Mouse (Mus musculus): ENCODE data around the gene Sbk3. TPM values are rescaled to one million over a fixed set of nuclear protein-coding genes. Genes with fewer than 3 reads are reported as not detected.
A peak's percentile ranks its signal among the peaks of the same experiment; 100 is the strongest.

Sbk3 gene
- total RNA-seq, 2 experiments from 2014 or later, result not detected

- ATAC-seq (replicated peaks; ENCODE audit: poor library complexity, severe bottlenecking), result no peak
Measured at GRCm38 (mm10) chr7:4917494-4917893, 53.5 kb downstream of the Sbk3 start.

DNA sequence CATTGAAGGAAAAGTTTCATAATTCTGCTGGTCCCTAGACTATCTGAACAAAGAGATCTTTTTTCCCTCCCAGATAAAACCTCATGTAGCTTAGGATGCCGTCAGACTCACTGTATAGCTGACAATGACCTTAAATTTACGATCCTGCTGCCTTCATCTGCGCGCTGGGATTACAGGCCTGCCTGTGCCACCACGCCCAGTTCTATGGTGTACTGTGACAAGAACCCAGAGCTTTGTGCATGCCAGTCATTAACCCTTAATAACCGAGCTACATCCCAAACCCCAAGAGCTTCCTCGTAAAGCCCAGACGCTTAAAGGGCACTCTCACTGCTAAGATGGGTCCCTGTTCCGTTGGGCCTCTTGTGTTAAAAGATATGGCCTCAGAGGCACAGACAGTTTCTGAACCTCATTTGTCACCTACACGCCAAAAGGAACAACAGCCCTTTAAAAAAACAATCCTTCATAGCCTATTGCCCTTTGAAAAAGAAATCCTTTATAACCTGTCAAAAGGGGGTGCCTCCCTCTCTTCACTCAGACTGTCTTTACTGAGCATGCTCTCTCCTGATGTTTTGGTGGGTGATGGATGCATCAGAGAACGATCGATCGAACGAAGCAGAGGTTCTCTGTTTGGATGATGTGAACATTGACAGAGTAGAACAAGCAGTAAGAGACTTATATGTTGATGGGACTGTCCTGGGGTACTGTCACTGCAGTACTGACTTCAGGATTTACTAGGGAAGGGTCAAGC is 55.1 kb downstream of the Sbk3 start:
- ATAC-seq (replicated peaks; ENCODE audit: poor library complexity, severe bottlenecking), result peak; percentile 26; the same call in 1 of the 2 replicates

Other genes with a start within 250 kb of the Sbk3 start
Only the 30 nearest of the 33 such genes appear.
- gene Cox6b2, start 218.1 kb downstream of the Sbk3 start, total RNA-seq (2014; fragmentation: Nextera tagmentation), result 50.3 and 69.2 TPM in 2 replicates
- 28.9 and 30.7 TPM in 2 replicates for gene Cox6b2, start 218.1 kb downstream of the Sbk3 start, total RNA-seq (2017)
- gene Fam71e2, start 199.9 kb downstream of the Sbk3 start, total RNA-seq (2014; fragmentation: Nextera tagmentation), result not detected in 2 replicates
- not detected in 2 replicates for gene Fam71e2, start 199.9 kb downstream of the Sbk3 start, total RNA-seq (2017)
- gene Il11, start 188.3 kb downstream of the Sbk3 start, total RNA-seq (2014; fragmentation: Nextera tagmentation), result not detected in 2 replicates
- not detected in 2 replicates for gene Il11, start 188.3 kb downstream of the Sbk3 start, total RNA-seq (2017)
- not detected in 2 replicates for gene Tmem190, start 188.2 kb downstream of the Sbk3 start, total RNA-seq (2014; fragmentation: Nextera tagmentation)
- gene Tmem190, start 188.2 kb downstream of the Sbk3 start, total RNA-seq (2017), result not detected in 2 replicates
- gene Tmem238, start 181.5 kb downstream of the Sbk3 start, total RNA-seq (2014; fragmentation: Nextera tagmentation), result 3.2 and 6.2 TPM in 2 replicates
- gene Tmem238, start 181.5 kb downstream of the Sbk3 start, total RNA-seq (2017), result 4.6 and 7.6 TPM in 2 replicates
- 1,827 and 2,944 TPM in 2 replicates for gene Rpl28, start 178.3 kb downstream of the Sbk3 start, total RNA-seq (2014; fragmentation: Nextera tagmentation)
- gene Rpl28, start 178.3 kb downstream of the Sbk3 start, total RNA-seq (2017), result 828 and 1,139 TPM in 2 replicates
- gene Ube2s, start 158.6 kb downstream of the Sbk3 start, total RNA-seq (2014; fragmentation: Nextera tagmentation), result 236 and 240 TPM in 2 replicates
- 230 and 245 TPM in 2 replicates for gene Ube2s, start 158.6 kb downstream of the Sbk3 start, total RNA-seq (2017)
- not detected in 2 replicates for gene Shisa7, start 126.5 kb downstream of the Sbk3 start, total RNA-seq (2014; fragmentation: Nextera tagmentation)
- gene Shisa7, start 126.5 kb downstream of the Sbk3 start, total RNA-seq (2017), result not detected in 2 replicates
- 11.8 and 13.2 TPM in 2 replicates for gene Isoc2b, start 100.9 kb downstream of the Sbk3 start, total RNA-seq (2014; fragmentation: Nextera tagmentation)
- gene Isoc2b, start 100.9 kb downstream of the Sbk3 start, total RNA-seq (2017), result 43.0 and 72.6 TPM in 2 replicates
- gene Isoc2a, start 94.0 kb downstream of the Sbk3 start, total RNA-seq (2014; fragmentation: Nextera tagmentation), result 5.3 and 7.9 TPM in 2 replicates
- 7.9 and 10.7 TPM in 2 replicates for gene Isoc2a, start 94.0 kb downstream of the Sbk3 start, total RNA-seq (2017)
- not detected in 2 replicates for gene Gm36210, start 64.7 kb downstream of the Sbk3 start, total RNA-seq (2014; fragmentation: Nextera tagmentation)
- gene Gm36210, start 64.7 kb downstream of the Sbk3 start, total RNA-seq (2017), result not detected in 2 replicates
- gene Zfp628, start 56.0 kb downstream of the Sbk3 start, total RNA-seq (2014; fragmentation: Nextera tagmentation), result 4.6 and 7.7 TPM in 2 replicates
- 1.0 and 1.2 TPM in 2 replicates for gene Zfp628, start 56.0 kb downstream of the Sbk3 start, total RNA-seq (2017)
- 1.4 TPM in 1 of 2 replicates, not detected in the other for gene Nat14, start 49.1 kb downstream of the Sbk3 start, total RNA-seq (2014; fragmentation: Nextera tagmentation)
- gene Nat14, start 49.1 kb downstream of the Sbk3 start, total RNA-seq (2017), result not detected in 2 replicates
- not detected in 2 replicates for gene Ssc5d, start 45.4 kb downstream of the Sbk3 start, total RNA-seq (2014; fragmentation: Nextera tagmentation)
- gene Ssc5d, start 45.4 kb downstream of the Sbk3 start, total RNA-seq (2017), result 0.05 TPM in 1 of 2 replicates, not detected in the other
- not detected in 2 replicates for gene Sbk2, start 6.8 kb downstream of the Sbk3 start, total RNA-seq (2014; fragmentation: Nextera tagmentation)
- not detected in 2 replicates for gene Sbk2, start 6.8 kb downstream of the Sbk3 start, total RNA-seq (2017)
- gene Zfp579, start 25.0 kb upstream of the Sbk3 start, total RNA-seq (2014; fragmentation: Nextera tagmentation), result 10.0 and 14.1 TPM in 2 replicates
- 2.3 and 11.2 TPM in 2 replicates for gene Zfp579, start 25.0 kb upstream of the Sbk3 start, total RNA-seq (2017)
- gene Zfp524, start 43.2 kb upstream of the Sbk3 start, total RNA-seq (2014; fragmentation: Nextera tagmentation), result 23.3 and 30.7 TPM in 2 replicates
- gene Zfp524, start 43.2 kb upstream of the Sbk3 start, total RNA-seq (2017), result 8.5 and 9.3 TPM in 2 replicates
- 27.4 and 33.9 TPM in 2 replicates for gene Fiz1, start 43.5 kb upstream of the Sbk3 start, total RNA-seq (2014; fragmentation: Nextera tagmentation)
- 15.6 and 23.4 TPM in 2 replicates for gene Fiz1, start 43.5 kb upstream of the Sbk3 start, total RNA-seq (2017)
- not detected in 2 replicates for gene Gm44973, start 44.3 kb upstream of the Sbk3 start, total RNA-seq (2014; fragmentation: Nextera tagmentation)
- gene Gm44973, start 44.3 kb upstream of the Sbk3 start, total RNA-seq (2017), result 7.5 TPM in 1 of 2 replicates, not detected in the other
- 15.2 and 18.2 TPM in 2 replicates for gene Zfp865, start 49.2 kb upstream of the Sbk3 start, total RNA-seq (2014; fragmentation: Nextera tagmentation)
- gene Zfp865, start 49.2 kb upstream of the Sbk3 start, total RNA-seq (2017), result 8.4 and 11.2 TPM in 2 replicates
- 1.8 TPM in 1 of 2 replicates, not detected in the other for gene Ccdc106, start 49.4 kb upstream of the Sbk3 start, total RNA-seq (2014; fragmentation: Nextera tagmentation)
- gene Ccdc106, start 49.4 kb upstream of the Sbk3 start, total RNA-seq (2017), result not detected in 2 replicates
- gene 4632433K11Rik, start 63.0 kb upstream of the Sbk3 start, total RNA-seq (2014; fragmentation: Nextera tagmentation), result not detected in 2 replicates
- gene 4632433K11Rik, start 63.0 kb upstream of the Sbk3 start, total RNA-seq (2017), result 0.57 and 1.2 TPM in 2 replicates
- gene Zfp784, start 67.3 kb upstream of the Sbk3 start, total RNA-seq (2014; fragmentation: Nextera tagmentation), result 0.28 and 0.54 TPM in 2 replicates
- gene Zfp784, start 67.3 kb upstream of the Sbk3 start, total RNA-seq (2017), result 0.98 and 1.1 TPM in 2 replicates
- gene Zfp580, start 80.4 kb upstream of the Sbk3 start, total RNA-seq (2014; fragmentation: Nextera tagmentation), result 1.3 and 7.3 TPM in 2 replicates
- gene Zfp580, start 80.4 kb upstream of the Sbk3 start, total RNA-seq (2017), result 1.2 and 1.3 TPM in 2 replicates
- gene U2af2, start 91.0 kb upstream of the Sbk3 start, total RNA-seq (2014; fragmentation: Nextera tagmentation), result 204 and 227 TPM in 2 replicates
- gene U2af2, start 91.0 kb upstream of the Sbk3 start, total RNA-seq (2017), result 253 and 265 TPM in 2 replicates
- 56.6 and 57.4 TPM in 2 replicates for gene Epn1, start 109.1 kb upstream of the Sbk3 start, total RNA-seq (2014; fragmentation: Nextera tagmentation)
- gene Epn1, start 109.1 kb upstream of the Sbk3 start, total RNA-seq (2017), result 34.4 and 62.6 TPM in 2 replicates
- gene Rfpl4, start 145.8 kb upstream of the Sbk3 start, total RNA-seq (2014; fragmentation: Nextera tagmentation), result not detected in 2 replicates
- not detected in 2 replicates for gene Rfpl4, start 145.8 kb upstream of the Sbk3 start, total RNA-seq (2017)
- 2.0 TPM in 1 of 2 replicates, not detected in the other for gene Rasl2-9, start 154.8 kb upstream of the Sbk3 start, total RNA-seq (2014; fragmentation: Nextera tagmentation)
- gene Rasl2-9, start 154.8 kb upstream of the Sbk3 start, total RNA-seq (2017), result not detected in 2 replicates
- gene Vmn1r55, start 178.5 kb upstream of the Sbk3 start, total RNA-seq (2014; fragmentation: Nextera tagmentation), result not detected in 2 replicates
- gene Vmn1r55, start 178.5 kb upstream of the Sbk3 start, total RNA-seq (2017), result not detected in 2 replicates
- gene Vmn1r56, start 225.6 kb upstream of the Sbk3 start, total RNA-seq (2014; fragmentation: Nextera tagmentation), result not detected in 2 replicates
- gene Vmn1r56, start 225.6 kb upstream of the Sbk3 start, total RNA-seq (2017), result not detected in 2 replicates